Mouse (Mus musculus): ENCODE data around the gene Tle3.

DNA sequence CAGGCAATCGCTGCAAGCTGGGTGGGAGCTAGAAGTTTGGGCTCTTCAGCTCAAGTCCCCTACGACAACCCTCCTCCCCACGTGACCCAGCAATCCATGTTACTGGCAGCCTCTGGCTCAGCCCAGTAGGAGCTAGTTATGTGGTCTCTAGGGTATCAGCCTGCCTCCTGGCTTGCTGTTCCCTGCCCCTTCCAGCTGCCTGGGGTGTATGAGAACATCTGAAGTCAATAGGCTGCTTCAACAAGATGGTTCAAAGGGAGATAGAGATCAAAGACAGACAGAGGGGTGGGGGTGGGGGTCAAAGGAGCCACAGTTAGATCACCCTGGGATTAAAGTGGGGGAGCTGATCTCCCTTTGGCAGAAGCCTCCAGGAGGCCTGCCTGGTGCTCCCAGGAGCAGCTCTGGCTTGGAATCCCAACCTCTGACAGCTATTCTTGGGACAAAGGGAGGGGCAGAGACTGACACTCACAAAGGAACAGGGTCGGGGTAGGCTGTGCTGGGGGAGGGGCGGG lies 73.6 kb downstream of the Tle3 start:
- TF ChIP-seq CTCF (IDR thresholded peaks at IDR 0.05; ENCODE audit: low read depth, low read length) (no peak), TAL1 (conservative IDR thresholded peaks at IDR 0.05; ENCODE audit: low read depth, low read length) (no peak), POLR2AphosphoS5 (IDR thresholded peaks at IDR 0.05; ENCODE audit: insufficient replicate concordance, low read depth, low read length) (no peak), GATA1 (IDR thresholded peaks at IDR 0.05; ENCODE audit: borderline replicate concordance, low read length) (no peak)

Measured in G1E (cell line).